Mouse (Mus musculus) limb, embryonic 14.5 days (tissue): ENCODE measurements around the gene Olfr44. TPM values are rescaled to one million over a fixed set of nuclear protein-coding genes. Genes with fewer than 3 reads are reported as not detected.

Experiments used
- ATAC-seq: fragments of 200-750 bp; cut with Nextera tagmentation; 2 replicates; pipeline ENCODE4 v1.8.0; 2017; ENCODE audit warnings: low read depth, moderate number of reproducible peaks, moderate TSS enrichment; ENCODE audit not compliant: low FRiP score
- DNase-seq: peaks from one replicate; pipeline ENCODE4 v3.0.0-alpha.2; 2015; ENCODE audit warnings: low spot score
- H3K27ac ChIP-seq: fragments of 300-500 bp; sonication (generic); replicated peaks from 2 replicates; pipeline ENCODE4 v1.5.1; 2014; ENCODE audit warnings: low read depth, mild to moderate bottlenecking, low read length, moderate library complexity, mixed read lengths
- H3K27me3 ChIP-seq: fragments of 300-500 bp; sonication (generic); 2 replicates; pipeline ENCODE4 v1.6.1; 2014; ENCODE audit warnings: low read length, mixed read lengths; ENCODE audit not compliant: control insufficient read depth, insufficient read depth
- H3K36me3 ChIP-seq: fragments of 300-500 bp; sonication (generic); 2 replicates; pipeline ENCODE4 v1.6.1; 2014; ENCODE audit warnings: mild to moderate bottlenecking, low read length, moderate library complexity, mixed read lengths; ENCODE audit not compliant: control insufficient read depth, insufficient read depth
- H3K4me1 ChIP-seq: fragments of 300-500 bp; sonication (generic); 2 replicates; pipeline ENCODE4 v1.6.1; 2014; ENCODE audit warnings: antibody characterized with exemption, low read length, mixed read lengths; ENCODE audit not compliant: control insufficient read depth, insufficient read depth
- H3K4me2 ChIP-seq: fragments of 300-500 bp; sonication (generic); replicated peaks from 2 replicates; pipeline ENCODE4 v1.6.1; 2014; ENCODE audit warnings: low read depth, mild to moderate bottlenecking, low read length, moderate library complexity; ENCODE audit not compliant: severe bottlenecking
- H3K4me3 ChIP-seq: fragments of 300-500 bp; sonication (generic); replicated peaks from 2 replicates; pipeline ENCODE4 v1.5.1; 2014; ENCODE audit warnings: low read length
- H3K9ac ChIP-seq: fragments of 300-500 bp; sonication (generic); 2 replicates; pipeline ENCODE4 v1.6.1; 2014; ENCODE audit warnings: mild to moderate bottlenecking, low read depth, low read length, moderate library complexity; ENCODE audit not compliant: severe bottlenecking
- H3K9me3 ChIP-seq: fragments of 300-500 bp; sonication (generic); 2 replicates; pipeline ENCODE4 v1.6.1; 2016; ENCODE audit warnings: low read length; ENCODE audit not compliant: control insufficient read depth
- POLR2A ChIP-seq: fragments of 200-500 bp; IDR thresholded peaks from 2 replicates; pipeline ENCODE4 v1.8.0; 2012; ENCODE audit warnings: inconsistent platforms, mild to moderate bottlenecking, moderate library complexity, borderline replicate concordance; ENCODE audit not compliant: insufficient read depth, insufficient read length; ENCODE audit errors: extremely low read depth
- WGBS: fragments of 180-500 bp; shearing (Covaris S2); extraction: QIAGEN DNeasy Blood & Tissue Kit; methylation state at CpG from one replicate; pipeline ENCODE4 v1.1.7; 2014; 5-methylcytosine and 5-hydroxymethylcytosine counted together
- polyA plus RNA-seq, 2 experiments: library from polyadenylated mRNA; depleted of rRNA in 1 of 2; stranded (reverse) in 1 of 2; unstranded in 1 of 2; fragments of >200 nt; fragmentation: Nextera tagmentation in 1 of 2; extraction: Ambion mirVana in 1 of 2; gene quantifications; 2 replicates each; pipeline versions ENCODE4 v1.2.1 to v1.2.3; 2012 to 2014

Gene Olfr44
- polyA plus RNA-seq, 2 experiments = not detected

GRCm38 (mm10) chr9:39471844-39472243 lies 22.0 kb downstream of the Olfr44 start, which contains the start of gene Olfr955:
Gene Olfr955 (minus strand): TSS chr9:39471944.
- DNase-seq = no peak
- H3K4me3 ChIP-seq = no peak within 1 kb of the TSS
- TF ChIP-seq POLR2A = no peak
- no peak within 1 kb of the TSS for H3K4me2 ChIP-seq
- no peaks in the 10 kb centered on the region for H3K4me1 ChIP-seq
- WGBS = 45% methylated on average over 1 of the region's 1 CpGs
- no peak for ATAC-seq
- no peak within 1 kb of the TSS for H3K27ac ChIP-seq
- H3K9ac ChIP-seq = no peak within 1 kb of the TSS
- H3K9me3 ChIP-seq = no peaks in the 10 kb centered on the region
- H3K27me3 ChIP-seq = no peaks in the 10 kb centered on the region
- H3K36me3 ChIP-seq = no peaks in the 10 kb centered on the region

GRCm38 (mm10) chr9:39456401-39456800 lies 37.4 kb downstream of the Olfr44 start, which contains the start of gene Olfr954:
Gene Olfr954 (plus strand): TSS chr9:39456701.
- H3K4me1 ChIP-seq = no peaks in the 10 kb centered on the region
- no peak within 1 kb of the TSS for H3K4me2 ChIP-seq
- WGBS = 85% methylated on average over 6 of the region's 6 CpGs
- no peak within 1 kb of the TSS for H3K9ac ChIP-seq
- no peaks in the 10 kb centered on the region for H3K36me3 ChIP-seq
- H3K9me3 ChIP-seq = no peaks in the 10 kb centered on the region
- no peak for DNase-seq
- no peak for ATAC-seq
- H3K4me3 ChIP-seq = no peak within 1 kb of the TSS
- H3K27me3 ChIP-seq = no peaks in the 10 kb centered on the region
- H3K27ac ChIP-seq = no peak within 1 kb of the TSS
- no peak for TF ChIP-seq POLR2A

Other genes starting within 250 kb of the Olfr44 start
- gene Olfr1537, start 244.0 kb downstream of the Olfr44 start, polyA plus RNA-seq (2012; rRNA removed) = not detected in 2 replicates
- not detected in 2 replicates for gene Olfr1537, start 244.0 kb downstream of the Olfr44 start, polyA plus RNA-seq (2014; fragmentation: Nextera tagmentation; extraction: Ambion mirVana)
- gene Olfr945, start 217.2 kb downstream of the Olfr44 start, polyA plus RNA-seq (2012; rRNA removed) = not detected in 2 replicates
- gene Olfr945, start 217.2 kb downstream of the Olfr44 start, polyA plus RNA-seq (2014; fragmentation: Nextera tagmentation; extraction: Ambion mirVana) = not detected in 2 replicates
- not detected in 2 replicates for gene Olfr948, start 167.9 kb downstream of the Olfr44 start, polyA plus RNA-seq (2012; rRNA removed)
- gene Olfr948, start 167.9 kb downstream of the Olfr44 start, polyA plus RNA-seq (2014; fragmentation: Nextera tagmentation; extraction: Ambion mirVana) = not detected in 2 replicates
- gene Olfr951, start 106.6 kb downstream of the Olfr44 start, polyA plus RNA-seq (2012; rRNA removed) = not detected in 2 replicates
- gene Olfr951, start 106.6 kb downstream of the Olfr44 start, polyA plus RNA-seq (2014; fragmentation: Nextera tagmentation; extraction: Ambion mirVana) = not detected in 2 replicates
- not detected in 2 replicates for gene Olfr952, start 66.8 kb downstream of the Olfr44 start, polyA plus RNA-seq (2012; rRNA removed)
- gene Olfr952, start 66.8 kb downstream of the Olfr44 start, polyA plus RNA-seq (2014; fragmentation: Nextera tagmentation; extraction: Ambion mirVana) = not detected in 2 replicates
- not detected in 2 replicates for gene Olfr954, start 37.3 kb downstream of the Olfr44 start, polyA plus RNA-seq (2012; rRNA removed)
- not detected in 2 replicates for gene Olfr954, start 37.3 kb downstream of the Olfr44 start, polyA plus RNA-seq (2014; fragmentation: Nextera tagmentation; extraction: Ambion mirVana)
- gene Olfr955, start 22.1 kb downstream of the Olfr44 start, polyA plus RNA-seq (2012; rRNA removed) = not detected in 2 replicates
- gene Olfr955, start 22.1 kb downstream of the Olfr44 start, polyA plus RNA-seq (2014; fragmentation: Nextera tagmentation; extraction: Ambion mirVana) = not detected in 2 replicates
- 0.06 and 0.08 TPM in 2 replicates for gene Olfr957, start 21.8 kb upstream of the Olfr44 start, polyA plus RNA-seq (2012; rRNA removed)
- not detected in 2 replicates for gene Olfr957, start 21.8 kb upstream of the Olfr44 start, polyA plus RNA-seq (2014; fragmentation: Nextera tagmentation; extraction: Ambion mirVana)
- not detected in 2 replicates for gene Olfr958, start 60.1 kb upstream of the Olfr44 start, polyA plus RNA-seq (2012; rRNA removed)
- gene Olfr958, start 60.1 kb upstream of the Olfr44 start, polyA plus RNA-seq (2014; fragmentation: Nextera tagmentation; extraction: Ambion mirVana) = not detected in 2 replicates
- not detected in 2 replicates for gene Olfr959, start 81.6 kb upstream of the Olfr44 start, polyA plus RNA-seq (2012; rRNA removed)
- not detected in 2 replicates for gene Olfr959, start 81.6 kb upstream of the Olfr44 start, polyA plus RNA-seq (2014; fragmentation: Nextera tagmentation; extraction: Ambion mirVana)
- gene AW551984, start 110.4 kb upstream of the Olfr44 start, polyA plus RNA-seq (2012; rRNA removed) = 66.5 and 75.3 TPM in 2 replicates
- 91.0 and 103 TPM in 2 replicates for gene AW551984, start 110.4 kb upstream of the Olfr44 start, polyA plus RNA-seq (2014; fragmentation: Nextera tagmentation; extraction: Ambion mirVana)
- gene Olfr148, start 116.7 kb upstream of the Olfr44 start, polyA plus RNA-seq (2012; rRNA removed) = not detected in 2 replicates
- not detected in 2 replicates for gene Olfr148, start 116.7 kb upstream of the Olfr44 start, polyA plus RNA-seq (2014; fragmentation: Nextera tagmentation; extraction: Ambion mirVana)
- 0.10 TPM in 1 of 2 replicates, not detected in the other for gene Olfr960, start 127.4 kb upstream of the Olfr44 start, polyA plus RNA-seq (2012; rRNA removed)
- gene Olfr960, start 127.4 kb upstream of the Olfr44 start, polyA plus RNA-seq (2014; fragmentation: Nextera tagmentation; extraction: Ambion mirVana) = not detected in 2 replicates
- not detected in 2 replicates for gene Olfr961, start 151.1 kb upstream of the Olfr44 start, polyA plus RNA-seq (2012; rRNA removed)
- not detected in 2 replicates for gene Olfr961, start 151.1 kb upstream of the Olfr44 start, polyA plus RNA-seq (2014; fragmentation: Nextera tagmentation; extraction: Ambion mirVana)
- gene Olfr963, start 173.2 kb upstream of the Olfr44 start, polyA plus RNA-seq (2012; rRNA removed) = not detected in 2 replicates
- not detected in 2 replicates for gene Olfr963, start 173.2 kb upstream of the Olfr44 start, polyA plus RNA-seq (2014; fragmentation: Nextera tagmentation; extraction: Ambion mirVana)
- gene Olfr149, start 213.1 kb upstream of the Olfr44 start, polyA plus RNA-seq (2012; rRNA removed) = not detected in 2 replicates
- not detected in 2 replicates for gene Olfr149, start 213.1 kb upstream of the Olfr44 start, polyA plus RNA-seq (2014; fragmentation: Nextera tagmentation; extraction: Ambion mirVana)
- gene Olfr965, start 217.4 kb upstream of the Olfr44 start, polyA plus RNA-seq (2012; rRNA removed) = not detected in 2 replicates
- gene Olfr965, start 217.4 kb upstream of the Olfr44 start, polyA plus RNA-seq (2014; fragmentation: Nextera tagmentation; extraction: Ambion mirVana) = not detected in 2 replicates
- not detected in 2 replicates for gene Olfr150, start 237.0 kb upstream of the Olfr44 start, polyA plus RNA-seq (2012; rRNA removed)
- gene Olfr150, start 237.0 kb upstream of the Olfr44 start, polyA plus RNA-seq (2014; fragmentation: Nextera tagmentation; extraction: Ambion mirVana) = not detected in 2 replicates